Mouse (Mus musculus): ENCODE results near the gene Dpf1. TPM values are rescaled to one million over a fixed set of nuclear protein-coding genes. Genes with fewer than 3 reads are reported as not detected.

Gene Dpf1
- polyA plus RNA-seq, 1 experiment from 2014 or later: 5.9 TPM

DNA sequence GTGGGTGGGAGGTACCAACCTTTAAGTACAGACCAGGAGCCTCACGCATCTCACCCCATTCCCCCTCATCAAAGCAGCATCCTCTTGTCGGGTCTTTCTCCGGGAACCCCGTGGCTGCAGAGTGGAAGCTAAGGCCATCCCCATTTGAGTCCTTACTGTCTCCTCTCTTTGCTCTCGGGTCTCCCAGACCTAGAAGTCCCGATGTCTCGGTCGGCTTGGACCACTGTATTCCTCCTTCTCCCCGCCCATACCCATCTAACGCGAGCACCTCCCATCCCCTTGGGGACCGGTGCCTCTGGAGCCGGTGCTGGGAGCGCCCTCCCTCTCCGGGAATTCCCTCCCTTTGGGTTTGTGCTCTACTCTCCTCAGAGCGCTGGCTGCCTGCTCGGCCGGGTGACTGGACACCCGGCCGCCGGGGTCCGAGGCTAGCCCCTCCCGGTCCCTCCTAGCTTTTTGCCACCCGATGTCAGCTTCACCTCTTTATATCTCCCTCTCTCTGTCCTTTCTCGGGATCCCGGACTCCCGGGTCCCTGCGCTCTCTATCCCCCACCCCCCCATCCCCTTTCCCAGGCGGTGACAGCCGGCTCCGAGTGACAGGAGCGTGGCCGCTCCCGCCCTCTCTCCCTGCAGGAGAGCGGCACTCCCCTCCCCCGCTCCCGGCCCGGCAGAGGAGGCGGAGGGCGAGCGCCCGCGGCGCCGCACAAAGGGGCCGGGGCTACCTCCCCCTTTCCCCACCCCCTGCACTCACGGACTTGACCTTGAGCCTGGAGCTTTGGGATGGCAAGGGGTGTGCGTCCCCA lies 912 bp downstream of the Dpf1 start:
- Histone ChIP-seq H3K4me2 (peak overlapping the region; percentile 99), H3K27me3 (peaks cover 71% of the 10 kb centered on the region), H3K9me3 (replicated peaks) (no peaks in the 10 kb centered on the region), H3K9ac (peak overlapping the region; percentile 51), H3K4me3 (replicated peaks) (peak overlapping the region; percentile 63), H3K27ac (no peak overlapping the region), H3K4me1 (peaks cover 49% of the 10 kb centered on the region), H3K36me3 (no peaks in the 10 kb centered on the region)
- 2% methylated on average over 48 of the region's 48 CpGs for WGBS
- no peak for ATAC-seq (replicated peaks; ENCODE audit: low FRiP score)

DNA sequence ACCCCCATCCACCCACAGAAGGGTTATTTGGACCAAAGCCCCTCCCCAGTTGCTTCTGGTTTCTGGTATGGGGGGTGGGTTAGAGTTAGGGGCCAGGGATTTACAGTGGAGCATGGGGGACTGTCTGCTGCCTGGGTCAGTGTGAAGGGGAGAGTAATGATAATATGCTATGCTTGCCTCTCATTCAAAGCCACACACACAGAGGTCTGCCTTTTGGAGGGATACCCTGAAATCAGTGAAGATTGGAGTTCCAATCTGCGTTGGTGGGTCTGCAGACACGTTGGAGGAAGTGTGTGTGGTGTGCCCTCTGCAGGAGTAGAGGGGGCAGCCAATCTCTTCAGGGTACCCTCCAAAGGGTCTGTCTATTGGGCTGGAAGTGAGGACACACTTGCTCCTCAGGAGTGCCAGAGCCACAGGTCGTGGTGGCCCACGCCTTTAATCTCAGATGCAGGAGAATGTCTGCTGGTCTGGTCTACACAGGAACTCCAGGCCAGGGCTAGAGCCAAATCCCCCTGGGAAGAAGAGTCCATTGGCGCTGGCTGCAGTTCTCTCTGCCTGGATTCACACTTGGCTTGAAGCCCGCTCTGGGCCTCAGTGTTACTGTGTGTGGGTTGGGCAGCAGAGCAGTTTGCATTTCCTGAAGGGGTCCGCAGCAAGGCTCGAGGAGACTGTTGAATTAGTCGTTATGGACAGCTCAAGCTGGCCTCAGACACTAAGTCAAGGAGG lies 1.7 kb downstream of the Dpf1 start:
- Histone ChIP-seq H3K36me3 (no peaks in the 10 kb centered on the region), H3K4me3 (replicated peaks) (peak overlapping the region; percentile 63), H3K4me2 (peak overlapping the region; percentile 99), H3K27ac (no peak overlapping the region), H3K27me3 (peaks cover 79% of the 10 kb centered on the region), H3K9me3 (replicated peaks) (no peaks in the 10 kb centered on the region), H3K4me1 (peaks cover 51% of the 10 kb centered on the region), H3K9ac (peak overlapping the region; percentile 51; the same call in 1 of the 2 replicates)
- ATAC-seq (replicated peaks; ENCODE audit: low FRiP score): no peak
- 31% methylated on average over 9 of the region's 9 CpGs for WGBS

DNA sequence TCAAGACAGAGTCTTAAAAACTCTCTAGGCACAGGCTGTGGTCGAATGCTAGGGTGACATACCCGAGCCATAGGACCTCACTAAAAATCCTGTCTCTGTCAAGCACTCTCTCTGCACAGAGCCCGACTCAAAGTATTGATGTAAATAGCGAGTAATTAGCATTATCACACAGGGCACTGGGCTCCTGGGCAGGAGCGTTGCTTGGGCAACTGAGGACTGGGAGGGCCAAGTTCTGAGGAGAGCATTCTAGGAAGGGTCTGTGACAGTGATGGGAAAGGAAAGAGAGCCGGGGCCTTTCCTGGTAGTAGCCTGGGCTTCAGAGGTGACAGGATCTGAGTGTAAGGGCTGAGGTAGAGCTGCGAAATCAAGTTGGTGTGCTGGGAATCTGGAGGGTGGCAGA lies 2.4 kb downstream of the Dpf1 start:
- H3K36me3 ChIP-seq: no peaks in the 10 kb centered on the region
- peaks cover 51% of the 10 kb centered on the region for H3K4me1 ChIP-seq
- H3K9ac ChIP-seq: no peak overlapping the region
- H3K27me3 ChIP-seq: peaks cover 85% of the 10 kb centered on the region
- WGBS: 50% methylated on average over 7 of the region's 7 CpGs
- H3K4me2 ChIP-seq: no peak overlapping the region
- no peak overlapping the region for H3K4me3 ChIP-seq (replicated peaks)
- H3K27ac ChIP-seq: no peak overlapping the region
- ATAC-seq (replicated peaks; ENCODE audit: low FRiP score): no peak
- H3K9me3 ChIP-seq (replicated peaks): no peaks in the 10 kb centered on the region

DNA sequence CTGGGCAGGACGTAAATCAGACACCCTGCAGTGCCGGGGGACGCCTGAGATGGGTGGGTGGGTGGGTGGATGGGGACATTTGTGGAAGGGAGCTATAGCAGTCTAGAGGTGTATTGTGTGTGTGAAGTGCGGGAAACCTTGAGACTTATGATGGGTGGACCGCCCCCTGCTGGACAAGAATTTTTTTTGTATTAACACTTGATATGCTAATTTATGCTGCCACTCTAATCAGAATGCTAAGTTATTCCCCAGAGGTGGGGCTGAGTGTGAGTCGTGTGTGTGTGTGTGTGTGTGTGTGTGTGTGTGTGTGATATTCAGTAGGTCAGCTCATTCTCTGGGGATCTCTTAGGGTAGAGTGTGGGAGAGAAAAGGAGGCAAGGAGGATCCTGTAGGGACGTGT lies 2.9 kb downstream of the Dpf1 start:
- Histone ChIP-seq H3K4me1 (peaks cover 49% of the 10 kb centered on the region), H3K27me3 (peaks cover 91% of the 10 kb centered on the region), H3K9ac (no peak overlapping the region), H3K9me3 (replicated peaks) (no peaks in the 10 kb centered on the region), H3K27ac (no peak overlapping the region), H3K4me3 (replicated peaks) (no peak overlapping the region; the same call in 1 of the 2 replicates), H3K36me3 (no peaks in the 10 kb centered on the region), H3K4me2 (peak overlapping the region; percentile 99; the same call in 1 of the 2 replicates)
- no peak for ATAC-seq (replicated peaks; ENCODE audit: low FRiP score)
- 22% methylated on average over 7 of the region's 7 CpGs for WGBS

DNA sequence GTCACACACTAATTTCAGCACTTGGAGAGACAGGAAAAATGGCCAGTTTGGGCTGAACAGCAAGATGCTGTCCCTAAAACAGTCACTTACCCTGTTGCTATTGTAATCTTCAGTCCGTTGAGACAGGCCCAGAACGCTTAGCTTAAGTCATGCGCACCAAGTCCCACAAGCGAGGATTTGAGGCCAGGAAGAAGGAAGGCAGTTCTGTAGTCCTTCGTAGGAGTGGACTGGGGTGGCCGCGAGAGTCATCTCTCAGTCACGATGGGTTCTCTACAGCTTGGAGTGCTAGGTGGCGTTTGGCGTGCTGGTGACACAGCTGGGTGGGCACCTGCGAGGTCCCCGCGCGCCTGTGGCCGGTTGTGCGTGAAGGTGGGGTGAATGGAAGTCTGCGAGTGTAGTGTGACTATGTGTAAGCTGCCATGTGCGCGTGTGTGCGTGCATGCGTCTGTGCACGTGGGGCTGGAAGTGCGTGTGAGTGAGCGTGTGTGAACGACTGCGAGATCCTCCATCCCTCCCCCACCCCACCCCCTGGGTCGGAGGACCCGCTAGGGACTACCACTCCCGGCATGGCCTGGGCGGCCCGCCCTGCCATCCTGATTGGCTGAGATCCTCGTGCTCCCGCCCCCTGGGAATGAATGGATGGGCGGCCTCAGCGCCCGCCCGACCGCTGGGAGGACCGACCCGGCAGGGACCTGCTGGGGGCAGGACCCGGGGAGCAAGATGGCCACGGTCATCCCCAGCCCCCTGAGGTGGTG lies 3.8 kb downstream of the Dpf1 start:
- peak; percentile 87 for ATAC-seq (replicated peaks; ENCODE audit: low FRiP score)
- peaks cover 49% of the 10 kb centered on the region for H3K4me1 ChIP-seq
- no peak overlapping the region for H3K27ac ChIP-seq
- 1% methylated on average over 42 of the region's 42 CpGs for WGBS
- H3K36me3 ChIP-seq: no peaks in the 10 kb centered on the region
- peak overlapping the region; percentile 62 for H3K4me3 ChIP-seq (replicated peaks)
- H3K9ac ChIP-seq: peak overlapping the region; percentile 50
- H3K9me3 ChIP-seq (replicated peaks): no peaks in the 10 kb centered on the region
- H3K27me3 ChIP-seq: peaks cover 83% of the 10 kb centered on the region
- H3K4me2 ChIP-seq: peak overlapping the region; percentile 99

DNA sequence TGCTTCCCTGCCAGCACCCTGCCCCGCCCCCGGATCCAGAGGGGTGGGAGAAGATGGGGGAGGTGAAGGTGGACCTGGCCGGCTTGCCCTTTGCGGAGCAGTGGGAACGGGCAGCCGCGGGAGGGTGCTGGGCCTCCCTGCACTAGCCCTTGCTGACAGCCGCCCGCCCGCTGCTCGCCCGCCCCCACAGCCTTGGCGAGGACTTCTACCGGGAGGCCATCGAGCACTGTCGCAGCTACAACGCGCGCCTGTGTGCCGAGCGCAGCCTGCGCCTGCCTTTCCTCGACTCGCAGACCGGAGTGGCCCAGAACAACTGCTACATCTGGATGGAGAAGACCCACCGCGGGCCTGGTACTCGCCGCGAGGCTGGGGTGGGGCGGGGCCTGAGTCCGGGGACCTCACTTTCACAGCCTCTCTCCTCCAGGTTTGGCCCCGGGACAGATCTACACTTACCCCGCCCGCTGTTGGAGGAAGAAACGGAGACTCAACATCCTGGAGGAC lies 5.5 kb downstream of the Dpf1 start:
- ATAC-seq (replicated peaks; ENCODE audit: low FRiP score): no peak
- peak overlapping the region; percentile 48 for H3K4me3 ChIP-seq (replicated peaks)
- under 1% methylated on average over 36 of the region's 36 CpGs for WGBS
- H3K4me2 ChIP-seq: peak overlapping the region; percentile 99
- H3K36me3 ChIP-seq: no peaks in the 10 kb centered on the region
- peaks cover 46% of the 10 kb centered on the region for H3K4me1 ChIP-seq
- H3K27me3 ChIP-seq: peaks cover 65% of the 10 kb centered on the region
- H3K9me3 ChIP-seq (replicated peaks): no peaks in the 10 kb centered on the region
- peak overlapping the region; percentile 57 for H3K9ac ChIP-seq
- H3K27ac ChIP-seq: no peak overlapping the region

DNA sequence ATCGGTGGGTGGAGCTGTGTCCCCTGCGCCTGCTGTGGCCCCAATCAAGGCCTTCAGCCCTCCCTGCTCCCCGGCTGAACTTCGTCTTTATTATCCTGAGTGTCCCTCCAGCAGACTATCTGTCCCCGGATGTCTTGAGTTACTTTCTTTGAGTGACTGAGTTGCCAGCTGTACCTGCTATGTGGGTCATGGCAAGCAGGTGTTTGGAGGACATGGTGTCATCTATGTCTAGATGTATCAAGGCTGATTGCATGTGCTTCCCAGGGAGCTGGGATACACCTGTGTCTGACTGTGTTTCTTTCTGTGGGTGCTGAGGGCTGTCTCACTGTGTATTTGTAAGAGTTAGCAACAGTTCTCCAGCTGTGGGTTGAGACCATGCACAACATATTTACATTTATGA lies 6.0 kb downstream of the Dpf1 start:
- no peak overlapping the region for H3K27ac ChIP-seq
- peak overlapping the region; percentile 57; the same call in 1 of the 2 replicates for H3K9ac ChIP-seq
- H3K36me3 ChIP-seq: no peaks in the 10 kb centered on the region
- H3K9me3 ChIP-seq (replicated peaks): no peaks in the 10 kb centered on the region
- 4% methylated on average over 5 of the region's 5 CpGs for WGBS
- H3K4me3 ChIP-seq (replicated peaks): peak overlapping the region; percentile 48
- no peak for ATAC-seq (replicated peaks; ENCODE audit: low FRiP score)
- peaks cover 41% of the 10 kb centered on the region for H3K4me1 ChIP-seq
- H3K4me2 ChIP-seq: peak overlapping the region; percentile 99
- peaks cover 60% of the 10 kb centered on the region for H3K27me3 ChIP-seq

DNA sequence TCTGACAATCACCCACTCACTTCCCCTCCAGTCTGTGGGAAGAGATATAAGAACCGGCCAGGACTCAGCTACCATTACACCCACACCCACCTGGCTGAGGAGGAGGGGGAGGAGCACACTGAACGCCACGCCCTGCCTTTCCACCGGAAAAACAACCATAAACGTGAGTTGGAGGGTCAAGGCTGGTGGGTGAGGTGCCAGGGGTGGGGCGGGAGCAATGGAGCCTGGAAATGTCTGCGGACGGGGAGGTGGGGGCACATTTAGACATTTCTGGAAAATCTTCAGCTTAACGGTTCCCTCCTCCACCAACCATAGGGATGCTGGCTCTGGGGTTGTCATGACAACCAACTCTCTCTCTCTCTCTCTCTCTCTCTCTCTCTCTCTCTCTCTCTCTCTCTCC lies 9.3 kb downstream of the Dpf1 start:
- no peaks in the 10 kb centered on the region for H3K9me3 ChIP-seq (replicated peaks)
- ATAC-seq (replicated peaks; ENCODE audit: low FRiP score): no peak
- H3K4me3 ChIP-seq (replicated peaks): no peak overlapping the region
- peaks cover 46% of the 10 kb centered on the region for H3K4me1 ChIP-seq
- WGBS: 23% methylated on average over 9 of the region's 9 CpGs
- H3K9ac ChIP-seq: no peak overlapping the region
- H3K27ac ChIP-seq: no peak overlapping the region
- no peaks in the 10 kb centered on the region for H3K36me3 ChIP-seq
- H3K4me2 ChIP-seq: no peak overlapping the region
- peaks cover 38% of the 10 kb centered on the region for H3K27me3 ChIP-seq

DNA sequence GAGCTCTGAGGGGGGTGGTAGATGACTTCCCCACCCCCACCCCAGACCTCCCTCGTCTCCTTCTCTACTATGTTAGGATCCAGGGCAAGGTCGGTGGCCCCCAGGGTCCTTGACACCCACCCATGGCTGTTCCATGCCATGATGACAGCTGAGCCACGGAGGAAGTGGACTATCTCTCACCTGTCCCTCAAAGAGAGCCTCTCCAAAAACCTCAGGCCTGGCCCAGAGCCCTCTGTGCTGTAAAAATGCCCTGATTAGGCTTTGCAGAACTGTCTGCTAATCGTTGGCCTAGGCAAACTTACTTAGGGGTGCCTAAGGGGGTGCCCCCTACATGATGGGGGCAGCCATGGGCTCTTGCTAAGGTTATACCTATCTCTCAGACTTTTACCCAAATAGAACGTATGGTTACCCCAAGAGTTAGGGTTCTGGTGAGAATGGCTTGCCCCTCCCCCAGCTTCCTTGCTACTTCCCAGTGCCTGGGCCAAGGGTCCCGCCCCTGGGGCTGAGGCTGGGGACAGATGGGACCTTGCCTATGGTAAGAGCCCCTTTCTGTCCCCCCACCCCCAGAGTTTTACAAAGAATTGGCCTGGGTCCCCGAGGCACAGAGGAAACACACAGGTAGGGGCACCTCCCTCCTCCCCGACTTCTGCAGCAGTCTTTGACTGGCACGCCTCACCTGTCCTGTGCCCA lies 10.0 kb downstream of the Dpf1 start:
- WGBS: 51% methylated on average over 9 of the region's 9 CpGs
- Histone ChIP-seq H3K4me1 (peaks cover 46% of the 10 kb centered on the region), H3K4me3 (replicated peaks) (no peak overlapping the region)

DNA sequence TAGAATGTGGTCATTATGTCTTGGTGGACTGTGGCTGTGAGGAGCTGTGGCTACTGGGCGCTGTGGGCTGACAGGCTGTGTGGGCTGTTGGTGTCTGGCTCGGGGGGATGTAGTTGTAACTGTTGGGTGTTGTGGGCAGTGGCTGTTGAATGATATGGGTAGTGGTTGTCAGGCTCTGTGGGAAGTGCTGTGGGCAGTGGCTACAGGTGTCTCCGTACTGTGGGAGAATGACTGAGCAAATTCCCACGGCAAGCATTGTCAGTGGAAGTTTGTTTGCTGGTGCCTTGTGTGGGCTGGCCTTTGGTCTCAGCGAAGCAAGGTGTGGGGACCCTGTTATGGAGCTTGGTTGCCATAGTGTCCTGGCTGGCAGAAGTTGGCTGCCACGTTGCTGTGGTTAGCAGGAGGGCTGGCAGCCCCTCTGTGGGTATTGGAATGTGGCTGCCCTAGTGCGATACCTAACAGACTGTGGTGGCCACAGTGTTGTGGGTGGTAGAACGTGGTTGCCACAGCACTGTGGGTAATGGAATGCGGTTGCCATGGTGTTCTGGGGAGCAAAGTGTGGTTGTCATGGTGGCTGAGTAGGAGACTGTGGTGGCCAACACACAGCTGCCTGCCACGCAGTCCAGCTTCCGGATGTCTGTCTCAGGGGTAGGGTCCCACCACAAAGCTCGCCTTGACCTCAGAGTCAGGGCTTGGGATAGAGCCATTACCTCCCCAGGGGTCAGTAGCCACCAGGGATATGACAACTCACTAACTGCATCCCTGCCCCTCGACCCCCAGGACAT lies 11.3 kb downstream of the Dpf1 start:
- Histone ChIP-seq H3K27me3 (peaks cover 31% of the 10 kb centered on the region), H3K4me3 (replicated peaks) (no peak overlapping the region), H3K4me2 (no peak overlapping the region), H3K9ac (no peak overlapping the region), H3K9me3 (replicated peaks) (no peaks in the 10 kb centered on the region), H3K27ac (no peak overlapping the region), H3K36me3 (no peaks in the 10 kb centered on the region), H3K4me1 (peaks cover 48% of the 10 kb centered on the region)
- ATAC-seq (replicated peaks; ENCODE audit: low FRiP score): no peak
- WGBS: 84% methylated on average over 13 of the region's 13 CpGs

More for the DNA sequence above, 10.0 kb downstream of the Dpf1 start:
- ATAC-seq (replicated peaks; ENCODE audit: low FRiP score): no peak
- H3K9me3 ChIP-seq (replicated peaks): no peaks in the 10 kb centered on the region
- H3K4me2 ChIP-seq: no peak overlapping the region
- peaks cover 36% of the 10 kb centered on the region for H3K27me3 ChIP-seq
- H3K36me3 ChIP-seq: no peaks in the 10 kb centered on the region
- H3K27ac ChIP-seq: no peak overlapping the region
- no peak overlapping the region for H3K9ac ChIP-seq
